Mouse (Mus musculus) small intestine, adult 2 months (tissue): ENCODE measurements around the gene Tpcn1. TPM values are rescaled to one million over a fixed set of nuclear protein-coding genes. Genes with fewer than 3 reads are reported as not detected.

Experiments
- H3K27ac ChIP-seq: fragments of 200-500 bp; 2 replicates; pipeline ENCODE4 v1.5.1; 2012; ENCODE audit warnings: low read depth, low read length, control low read depth, inconsistent platforms; ENCODE audit not compliant: insufficient read depth
- H3K27me3 ChIP-seq: fragments of 200-500 bp; 2 replicates; pipeline ENCODE4 v1.6.1; 2012; ENCODE audit warnings: mild to moderate bottlenecking, moderate library complexity, low read length, inconsistent platforms; ENCODE audit not compliant: control insufficient read depth, insufficient read depth
- H3K36me3 ChIP-seq: fragments of 200-500 bp; 2 replicates; pipeline ENCODE4 v1.6.1; 2012; ENCODE audit warnings: mild to moderate bottlenecking, low read length, control low read depth, inconsistent platforms; ENCODE audit not compliant: control insufficient read depth, insufficient read depth
- H3K4me1 ChIP-seq: fragments of 200-500 bp; 2 replicates; pipeline ENCODE4 v1.6.1; 2012; ENCODE audit warnings: low read length, inconsistent platforms, mixed read lengths; ENCODE audit not compliant: control insufficient read depth, insufficient read depth, insufficient read length
- H3K4me3 ChIP-seq: fragments of 200-500 bp; 2 replicates; pipeline ENCODE4 v1.5.1; 2012; ENCODE audit warnings: low read depth, mild to moderate bottlenecking, control low read depth, inconsistent platforms, low read length, moderate library complexity
- CTCF ChIP-seq: fragments of 200-500 bp; IDR thresholded peaks from 2 replicates; pipeline ENCODE4 v1.5.1; 2012; ENCODE audit warnings: low read depth, mild to moderate bottlenecking, control low read depth, inconsistent platforms, low read length, moderate library complexity, mixed read lengths; ENCODE audit not compliant: insufficient replicate concordance, insufficient read length; ENCODE audit errors: extremely low read depth
- POLR2A ChIP-seq: fragments of 200-500 bp; IDR thresholded peaks from 2 replicates; pipeline ENCODE4 v1.6.1; 2012; ENCODE audit warnings: low read depth, mild to moderate bottlenecking, control low read depth, inconsistent platforms, low read length, moderate library complexity
- WGBS: fragments of 180-500 bp; shearing (Covaris S2); methylation state at CpG from one replicate; pipeline ENCODE4 v1.1.7; 2018; 5-methylcytosine and 5-hydroxymethylcytosine counted together
- polyA plus RNA-seq: library from polyadenylated mRNA; depleted of rRNA; stranded (reverse); fragments of >200 nt; gene quantifications from 2 replicates; pipeline ENCODE4 v1.2.3, GENCODE M21; 2012

Gene Tpcn1
- polyA plus RNA-seq, 1 experiment, result 115 TPM

- no peak overlapping the region for H3K4me3 ChIP-seq
- no peaks in the 10 kb centered on the region for H3K27me3 ChIP-seq
- peak overlapping the region; percentile 42 for H3K27ac ChIP-seq
- TF ChIP-seq POLR2A (no peak), CTCF (no peak)
- peaks cover 23% of the 10 kb centered on the region for H3K36me3 ChIP-seq
- 23% methylated on average over 12 of the region's 12 CpGs for WGBS
- peaks cover 38% of the 10 kb centered on the region for H3K4me1 ChIP-seq
Observed at GRCm38 (mm10) chr5:120578504-120579081, 9.9 kb downstream of the Tpcn1 start.

GRCm38 (mm10) chr5:120577935-120578441, 10.5 kb downstream of the Tpcn1 start:
- Histone ChIP-seq H3K4me3 (no peak overlapping the region), H3K27me3 (no peaks in the 10 kb centered on the region), H3K36me3 (peaks cover 17% of the 10 kb centered on the region), H3K4me1 (peaks cover 38% of the 10 kb centered on the region), H3K27ac (peak overlapping the region; percentile 42)
- peak; percentile 30; the same call in 1 of the 2 replicates for TF ChIP-seq CTCF
- TF ChIP-seq POLR2A, result no peak
- WGBS, result 33% methylated on average over 10 of the region's 10 CpGs

GRCm38 (mm10) chr5:120576781-120577301, 11.6 kb downstream of the Tpcn1 start:
- no peaks in the 10 kb centered on the region for H3K27me3 ChIP-seq
- 46% methylated on average over 11 of the region's 11 CpGs for WGBS
- H3K4me3 ChIP-seq, result no peak overlapping the region
- H3K27ac ChIP-seq, result peak overlapping the region; percentile 42; the same call in 1 of the 2 replicates
- H3K4me1 ChIP-seq, result peaks cover 35% of the 10 kb centered on the region
- H3K36me3 ChIP-seq, result peaks cover 13% of the 10 kb centered on the region
- TF ChIP-seq POLR2A, result no peak
- no peak for TF ChIP-seq CTCF

- Histone ChIP-seq H3K4me3 (no peak overlapping the region), H3K4me1 (peaks cover 41% of the 10 kb centered on the region), H3K27ac (no peak overlapping the region), H3K36me3 (peaks cover 3% of the 10 kb centered on the region; the same call in 1 of the 2 replicates), H3K27me3 (no peaks in the 10 kb centered on the region)
- WGBS, result 85% methylated on average over 10 of the region's 10 CpGs
- TF ChIP-seq CTCF, result no peak
- no peak for TF ChIP-seq POLR2A
Observed at GRCm38 (mm10) chr5:120574469-120575063, 13.9 kb downstream of the Tpcn1 start.

- TF ChIP-seq CTCF, result no peak
- no peak for TF ChIP-seq POLR2A
Observed at GRCm38 (mm10) chr5:120571056-120571740, 17.3 kb downstream of the Tpcn1 start.

GRCm38 (mm10) chr5:120570289-120570897, 18.1 kb downstream of the Tpcn1 start:
- H3K27ac ChIP-seq, result peak overlapping the region; percentile 61
- H3K36me3 ChIP-seq, result peaks cover 1% of the 10 kb centered on the region; the same call in 1 of the 2 replicates
- H3K4me1 ChIP-seq, result peaks cover 39% of the 10 kb centered on the region
- TF ChIP-seq CTCF (no peak), POLR2A (no peak)
- no peaks in the 10 kb centered on the region for H3K27me3 ChIP-seq
- no peak overlapping the region for H3K4me3 ChIP-seq
- 66% methylated on average over 11 of the region's 11 CpGs for WGBS

More at GRCm38 (mm10) chr5:120571056-120571740, 17.3 kb downstream of the Tpcn1 start:
- Histone ChIP-seq H3K27ac (peak overlapping the region; percentile 19), H3K36me3 (peaks cover 1% of the 10 kb centered on the region; the same call in 1 of the 2 replicates), H3K4me3 (no peak overlapping the region), H3K4me1 (peaks cover 32% of the 10 kb centered on the region), H3K27me3 (no peaks in the 10 kb centered on the region)
- WGBS, result 79% methylated on average over 14 of the region's 14 CpGs
